Mouse (Mus musculus): Measurements from ENCODE around the gene Spata6.

GRCm38 (mm10) chr4:111671440-111671839, 48.3 kb upstream of the Spata6 start:
- TF ChIP-seq CTCF (IDR thresholded peaks at IDR 0.05; ENCODE audit: low read depth) (no peak), EP300 (IDR thresholded peaks at IDR 0.05; ENCODE audit: low read depth) (no peak)
